Mouse (Mus musculus) lung, embryonic 14.5 days (tissue): ENCODE measurements around the gene Ust. TPM values are rescaled to one million over a fixed set of nuclear protein-coding genes. Genes with fewer than 3 reads are reported as not detected.

Source experiments
- ATAC-seq: fragments of 200-750 bp; cut with Nextera tagmentation; 2 replicates; pipeline ENCODE4 v1.8.0; 2017; ENCODE audit warnings: mild to moderate bottlenecking, moderate TSS enrichment, moderate library complexity; ENCODE audit not compliant: insufficient read depth
- DNase-seq: peaks from one replicate; pipeline ENCODE4 v3.0.0-alpha.2; 2015
- H3K27ac ChIP-seq: fragments of 300-500 bp; sonication (generic); 2 replicates; pipeline ENCODE4 v1.5.1; 2014; ENCODE audit warnings: low read depth, mild to moderate bottlenecking, moderate library complexity
- H3K27me3 ChIP-seq: fragments of 300-500 bp; sonication (generic); 2 replicates; pipeline ENCODE4 v1.6.1; 2014; ENCODE audit warnings: low read length, control low read depth; ENCODE audit not compliant: insufficient read depth
- H3K36me3 ChIP-seq: fragments of 300-500 bp; sonication (generic); 2 replicates; pipeline ENCODE4 v1.6.1; 2014; ENCODE audit warnings: control low read depth; ENCODE audit not compliant: insufficient read depth
- H3K4me1 ChIP-seq: fragments of 300-500 bp; sonication (generic); 2 replicates; pipeline ENCODE4 v1.6.1; 2014; ENCODE audit warnings: antibody characterized with exemption, control low read depth; ENCODE audit not compliant: insufficient read depth
- H3K4me2 ChIP-seq: fragments of 300-500 bp; sonication (generic); 2 replicates; pipeline ENCODE4 v1.6.1; 2014; ENCODE audit warnings: mild to moderate bottlenecking
- H3K4me3 ChIP-seq: fragments of 300-500 bp; sonication (generic); 2 replicates; pipeline ENCODE4 v1.5.1; 2014; ENCODE audit warnings: low read depth, low read length
- H3K9ac ChIP-seq: fragments of 300-500 bp; sonication (generic); 2 replicates; pipeline ENCODE4 v1.6.1; 2014
- H3K9me3 ChIP-seq: fragments of 300-500 bp; sonication (generic); 2 replicates; pipeline ENCODE4 v1.6.1; 2016; ENCODE audit warnings: low read depth, low read length, control low read depth
- CTCF ChIP-seq: IDR thresholded peaks from 2 replicates; pipeline ENCODE4 v1.5.1; 2016; ENCODE audit warnings: antibody characterized with exemption, low read depth
- WGBS: fragments of 180-500 bp; shearing (Covaris S2); extraction: QIAGEN DNeasy Blood & Tissue Kit; methylation state at CpG from one replicate; pipeline ENCODE4 v1.1.7; 2014; 5-methylcytosine and 5-hydroxymethylcytosine counted together
- polyA plus RNA-seq: library from polyadenylated mRNA; unstranded; fragments of >200 nt; fragmentation: Nextera tagmentation; extraction: Ambion mirVana; gene quantifications from 2 replicates; pipeline ENCODE4 v1.2.1, GENCODE M21; 2014

Ust gene
- polyA plus RNA-seq, 1 experiment from 2014 or later = 7.6 TPM

GRCm38 (mm10) chr10:8391264-8391748 lies 127.3 kb downstream of the Ust start:
- peak; percentile 25; the same call in 1 of the 2 replicates for TF ChIP-seq CTCF
- Histone ChIP-seq H3K4me1 (no peaks in the 10 kb centered on the region), H3K4me2 (no peak overlapping the region), H3K9me3 (no peaks in the 10 kb centered on the region), H3K36me3 (no peaks in the 10 kb centered on the region), H3K4me3 (no peak overlapping the region), H3K9ac (no peak overlapping the region), H3K27ac (no peak overlapping the region), H3K27me3 (no peaks in the 10 kb centered on the region)
- ATAC-seq (no peak), DNase-seq (no peak)
- WGBS = 76% methylated on average over 4 of the region's 4 CpGs

GRCm38 (mm10) chr10:8388239-8388638 lies 130.4 kb downstream of the Ust start:
- Histone ChIP-seq H3K4me3 (no peak overlapping the region), H3K27ac (no peak overlapping the region), H3K9me3 (no peaks in the 10 kb centered on the region), H3K36me3 (no peaks in the 10 kb centered on the region), H3K9ac (no peak overlapping the region), H3K4me2 (no peak overlapping the region), H3K27me3 (no peaks in the 10 kb centered on the region), H3K4me1 (no peaks in the 10 kb centered on the region)
- DNase-seq (no peak), ATAC-seq (no peak)
- no peak for TF ChIP-seq CTCF
- WGBS = 72% methylated on average over 7 of the region's 7 CpGs

GRCm38 (mm10) chr10:8369894-8370500 lies 148.6 kb downstream of the Ust start:
- no peak overlapping the region for H3K9ac ChIP-seq
- DNase-seq (no peak), ATAC-seq (no peak)
- no peaks in the 10 kb centered on the region for H3K27me3 ChIP-seq
- H3K4me3 ChIP-seq = no peak overlapping the region
- H3K36me3 ChIP-seq = no peaks in the 10 kb centered on the region
- WGBS = 72% methylated on average over 10 of the region's 10 CpGs
- H3K9me3 ChIP-seq = no peaks in the 10 kb centered on the region
- no peak overlapping the region for H3K4me2 ChIP-seq
- no peak for TF ChIP-seq CTCF
- no peak overlapping the region for H3K27ac ChIP-seq
- no peaks in the 10 kb centered on the region for H3K4me1 ChIP-seq

- Histone ChIP-seq H3K4me3 (no peak overlapping the region), H3K9me3 (no peaks in the 10 kb centered on the region), H3K27ac (no peak overlapping the region), H3K27me3 (no peaks in the 10 kb centered on the region), H3K4me2 (no peak overlapping the region), H3K36me3 (no peaks in the 10 kb centered on the region), H3K4me1 (no peaks in the 10 kb centered on the region), H3K9ac (no peak overlapping the region)
- no peak for DNase-seq
- whole genome bisulfite sequencing = 28% methylated on average over 1 of the region's 1 CpGs
- no peak for ATAC-seq
- no peak for TF ChIP-seq CTCF
Measured at GRCm38 (mm10) chr10:8365816-8366215, 152.8 kb downstream of the Ust start.

- ATAC-seq (no peak), DNase-seq (no peak)
- no peak overlapping the region for H3K9ac ChIP-seq
- H3K27ac ChIP-seq = no peak overlapping the region
- WGBS = 63% methylated on average over 3 of the region's 3 CpGs
- H3K4me1 ChIP-seq = no peaks in the 10 kb centered on the region
- no peak overlapping the region for H3K4me2 ChIP-seq
- TF ChIP-seq CTCF = no peak
- no peaks in the 10 kb centered on the region for H3K36me3 ChIP-seq
- no peaks in the 10 kb centered on the region for H3K9me3 ChIP-seq
- H3K4me3 ChIP-seq = no peak overlapping the region
- H3K27me3 ChIP-seq = no peaks in the 10 kb centered on the region
Measured at GRCm38 (mm10) chr10:8364182-8364581, 154.4 kb downstream of the Ust start.

GRCm38 (mm10) chr10:8363281-8363680 lies 155.3 kb downstream of the Ust start:
- no peak overlapping the region for H3K9ac ChIP-seq
- no peak overlapping the region for H3K27ac ChIP-seq
- DNase-seq = no peak
- no peaks in the 10 kb centered on the region for H3K27me3 ChIP-seq
- H3K9me3 ChIP-seq = no peaks in the 10 kb centered on the region
- TF ChIP-seq CTCF = no peak
- WGBS = 30% methylated on average over 8 of the region's 8 CpGs
- no peak for ATAC-seq
- H3K36me3 ChIP-seq = no peaks in the 10 kb centered on the region
- no peak overlapping the region for H3K4me2 ChIP-seq
- H3K4me1 ChIP-seq = no peaks in the 10 kb centered on the region
- H3K4me3 ChIP-seq = no peak overlapping the region

- Histone ChIP-seq H3K27ac (no peak overlapping the region), H3K4me3 (no peak overlapping the region), H3K9me3 (no peaks in the 10 kb centered on the region), H3K4me1 (no peaks in the 10 kb centered on the region), H3K4me2 (no peak overlapping the region), H3K36me3 (no peaks in the 10 kb centered on the region), H3K9ac (no peak overlapping the region), H3K27me3 (no peaks in the 10 kb centered on the region)
- 68% methylated on average over 15 of the region's 15 CpGs for WGBS
- DNase-seq (no peak), ATAC-seq (no peak)
- no peak for TF ChIP-seq CTCF
Measured at GRCm38 (mm10) chr10:8358286-8359045, 160.2 kb downstream of the Ust start.
